Mouse (Mus musculus) neural tube, embryonic 11.5 days (tissue): ENCODE measurements around the gene Slc30a5. TPM values are rescaled to one million over a fixed set of nuclear protein-coding genes. Genes with fewer than 3 reads are reported as not detected.

Experiments
- ATAC-seq: fragments of 200-750 bp; cut with Nextera tagmentation; 2 replicates; pipeline ENCODE4 v1.8.0; 2017; ENCODE audit warnings: moderate number of reproducible peaks, mild to moderate bottlenecking, moderate TSS enrichment, moderate library complexity; ENCODE audit not compliant: insufficient read depth, low FRiP score, low TSS enrichment
- DNase-seq: peaks from one replicate; pipeline ENCODE4 v3.0.0-alpha.2; 2015; ENCODE audit warnings: low spot score
- H3K27ac ChIP-seq: fragments of 300-500 bp; sonication (generic); 2 replicates; pipeline ENCODE4 v1.5.1; 2014; ENCODE audit warnings: low read depth, mild to moderate bottlenecking, low read length
- H3K27me3 ChIP-seq: fragments of 300-500 bp; sonication (generic); 2 replicates; pipeline ENCODE4 v1.6.1; 2014; ENCODE audit warnings: mild to moderate bottlenecking, low read length, mixed read lengths; ENCODE audit not compliant: control insufficient read depth, insufficient read depth
- H3K36me3 ChIP-seq: fragments of 300-500 bp; sonication (generic); 2 replicates; pipeline ENCODE4 v1.6.1; 2014; ENCODE audit warnings: mild to moderate bottlenecking, low read length, moderate library complexity, mixed read lengths; ENCODE audit not compliant: control insufficient read depth, insufficient read depth
- H3K4me1 ChIP-seq: fragments of 300-500 bp; sonication (generic); 2 replicates; pipeline ENCODE4 v1.6.1; 2014; ENCODE audit warnings: low read length, mixed read lengths; ENCODE audit not compliant: control insufficient read depth, insufficient read depth
- H3K4me2 ChIP-seq: fragments of 300-500 bp; sonication (generic); 2 replicates; pipeline ENCODE4 v1.6.1; 2014; ENCODE audit warnings: low read depth, mild to moderate bottlenecking, moderate library complexity
- H3K4me3 ChIP-seq: fragments of 300-500 bp; sonication (generic); 2 replicates; pipeline ENCODE4 v1.5.1; 2014; ENCODE audit warnings: low read depth, low read length
- H3K9ac ChIP-seq: fragments of 300-500 bp; sonication (generic); 2 replicates; pipeline ENCODE4 v1.6.1; 2014; ENCODE audit warnings: mild to moderate bottlenecking, low read length
- H3K9me3 ChIP-seq: fragments of 300-500 bp; sonication (generic); 2 replicates; pipeline ENCODE4 v1.6.1; 2016; ENCODE audit warnings: low read length; ENCODE audit not compliant: control insufficient read depth
- WGBS: fragments of 180-500 bp; shearing (Covaris S2); extraction: QIAGEN DNeasy Blood & Tissue Kit; methylation state at CpG from one replicate; pipeline ENCODE4 v1.1.7; 2014; 5-methylcytosine and 5-hydroxymethylcytosine counted together
- polyA plus RNA-seq: library from polyadenylated mRNA; unstranded; fragments of >200 nt; fragmentation: Nextera tagmentation; extraction: Ambion mirVana; gene quantifications from 2 replicates; pipeline ENCODE4 v1.2.1, GENCODE M21; 2014

Slc30a5 gene
- polyA plus RNA-seq, 1 experiment from 2014 or later, result 48.2 TPM

GRCm38 (mm10) chr13:100846891-100847579, 13.8 kb upstream of the Slc30a5 start:
- 59% methylated on average over 21 of the region's 21 CpGs for WGBS
- no peak for ATAC-seq
- no peaks in the 10 kb centered on the region for H3K4me1 ChIP-seq
- H3K4me3 ChIP-seq, result no peak overlapping the region
- H3K9me3 ChIP-seq, result no peaks in the 10 kb centered on the region
- DNase-seq, result peak; percentile 18
- H3K27me3 ChIP-seq, result no peaks in the 10 kb centered on the region
- no peaks in the 10 kb centered on the region for H3K36me3 ChIP-seq
- H3K4me2 ChIP-seq, result no peak overlapping the region
- H3K9ac ChIP-seq, result no peak overlapping the region
- H3K27ac ChIP-seq, result no peak overlapping the region

GRCm38 (mm10) chr13:100846254-100846653, 13.0 kb upstream of the Slc30a5 start:
- no peak for ATAC-seq
- Histone ChIP-seq H3K36me3 (no peaks in the 10 kb centered on the region), H3K4me1 (no peaks in the 10 kb centered on the region), H3K4me2 (no peak overlapping the region), H3K27ac (no peak overlapping the region), H3K27me3 (no peaks in the 10 kb centered on the region), H3K9ac (no peak overlapping the region), H3K9me3 (no peaks in the 10 kb centered on the region), H3K4me3 (no peak overlapping the region)
- DNase-seq, result no peak
- WGBS, result 85% methylated on average over 8 of the region's 8 CpGs

DNA sequence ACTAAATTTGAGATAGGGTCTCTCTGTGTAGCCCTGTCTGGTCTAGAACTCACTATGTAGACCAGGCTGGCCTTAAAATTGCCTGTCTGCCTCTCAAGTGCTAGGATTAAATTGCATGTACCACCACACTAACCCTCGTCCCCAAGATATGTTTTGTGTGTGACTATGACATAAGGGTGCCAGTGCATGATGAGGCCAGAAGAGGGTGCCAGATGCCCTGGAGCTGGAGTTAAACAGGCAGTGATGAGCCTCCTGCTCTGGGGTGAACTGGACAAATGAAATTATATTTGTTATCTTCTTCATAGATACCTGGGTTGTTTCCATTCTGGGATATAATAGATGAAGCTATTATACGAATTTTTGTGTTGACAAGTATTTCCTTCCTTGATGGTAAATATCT, 10.7 kb upstream of the Slc30a5 start:
- Histone ChIP-seq H3K9me3 (no peaks in the 10 kb centered on the region), H3K9ac (no peak overlapping the region), H3K36me3 (no peaks in the 10 kb centered on the region), H3K4me1 (no peaks in the 10 kb centered on the region), H3K4me3 (no peak overlapping the region), H3K4me2 (no peak overlapping the region), H3K27me3 (no peaks in the 10 kb centered on the region), H3K27ac (no peak overlapping the region)
- ATAC-seq (no peak), DNase-seq (peak; percentile 14)
- 84% methylated on average over 2 of the region's 2 CpGs for WGBS

DNA sequence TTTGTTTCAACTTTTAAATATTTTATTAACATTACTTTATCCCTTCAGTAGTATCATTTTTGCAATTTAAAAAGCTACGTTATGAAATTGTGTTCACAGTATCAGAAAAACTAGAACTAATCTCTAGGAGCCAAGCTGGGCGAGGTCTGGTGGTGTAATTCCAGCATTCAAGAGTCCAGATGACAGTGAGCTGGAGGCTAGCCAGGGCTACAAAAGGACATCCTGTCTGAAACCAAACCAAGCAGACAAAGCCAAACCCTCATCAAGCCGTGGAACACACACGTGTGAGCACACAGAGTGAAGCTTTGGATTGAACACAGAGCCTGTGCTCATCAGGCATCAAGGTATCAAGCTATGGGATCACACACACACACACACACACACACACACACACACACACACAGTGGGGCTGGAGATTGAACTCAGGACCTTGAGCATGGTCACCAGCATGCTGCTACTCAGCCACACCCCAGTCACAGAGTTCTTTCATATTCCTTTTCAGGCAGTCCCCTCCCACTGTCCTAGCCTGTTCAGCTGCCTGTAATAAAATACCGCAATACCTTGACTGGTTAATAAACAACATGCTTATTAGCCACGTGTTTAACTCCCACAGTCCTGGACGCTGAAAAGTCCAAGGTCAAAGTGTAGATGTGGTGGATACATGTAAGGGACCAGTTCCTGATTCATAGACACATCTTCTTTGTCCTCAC, 9.9 kb upstream of the Slc30a5 start:
- H3K4me2 ChIP-seq, result no peak overlapping the region
- H3K27me3 ChIP-seq, result no peaks in the 10 kb centered on the region
- no peaks in the 10 kb centered on the region for H3K36me3 ChIP-seq
- WGBS, result 79% methylated on average over 7 of the region's 7 CpGs
- no peak overlapping the region for H3K9ac ChIP-seq
- H3K27ac ChIP-seq, result no peak overlapping the region
- H3K4me3 ChIP-seq, result no peak overlapping the region
- no peaks in the 10 kb centered on the region for H3K9me3 ChIP-seq
- DNase-seq (no peak), ATAC-seq (no peak)
- no peaks in the 10 kb centered on the region for H3K4me1 ChIP-seq

DNA sequence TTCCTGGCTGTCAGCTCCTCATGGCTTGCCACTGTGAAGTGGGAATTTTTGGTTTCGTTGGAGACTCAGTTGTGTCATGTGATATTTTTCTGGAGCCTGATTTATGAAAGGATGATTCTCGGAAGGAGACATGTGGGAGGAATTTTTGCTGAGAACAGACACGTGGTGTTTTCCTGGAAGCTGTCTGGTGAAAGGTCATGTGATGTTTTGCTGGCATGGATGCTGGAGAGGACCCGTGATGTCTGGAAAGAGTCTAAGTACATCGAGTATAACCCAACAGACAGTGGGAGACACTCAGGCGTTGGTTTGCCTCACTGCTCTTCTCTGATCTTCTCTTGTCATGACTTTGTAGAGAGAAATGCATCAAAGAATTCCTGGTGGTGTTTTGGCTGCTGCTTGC, 8.5 kb upstream of the Slc30a5 start:
- Histone ChIP-seq H3K27me3 (no peaks in the 10 kb centered on the region), H3K9me3 (no peaks in the 10 kb centered on the region), H3K9ac (no peak overlapping the region), H3K27ac (no peak overlapping the region), H3K36me3 (no peaks in the 10 kb centered on the region), H3K4me3 (no peak overlapping the region), H3K4me2 (no peak overlapping the region), H3K4me1 (no peaks in the 10 kb centered on the region)
- 77% methylated on average over 6 of the region's 6 CpGs for WGBS
- no peak for ATAC-seq
- DNase-seq, result no peak

DNA sequence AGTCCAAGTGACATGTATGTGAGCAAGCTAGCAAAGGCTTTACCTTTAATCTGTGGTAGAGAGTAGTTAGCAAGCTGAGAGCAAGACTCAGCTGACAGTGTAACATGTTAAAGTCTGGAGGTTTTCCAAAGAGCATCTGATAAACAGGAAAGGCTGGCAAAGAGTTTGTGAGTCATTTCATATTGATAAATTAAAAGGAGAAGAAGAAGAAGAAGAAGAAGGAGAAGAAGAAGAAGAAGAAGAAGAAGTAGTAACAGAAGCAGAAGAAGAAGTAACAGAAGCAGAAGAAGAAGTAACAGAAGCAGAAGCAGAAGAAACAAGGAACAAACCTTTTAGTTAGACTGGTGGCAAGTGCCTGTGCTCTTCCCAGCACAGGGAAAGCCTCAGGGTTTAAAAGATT, 1.6 kb upstream of the Slc30a5 start:
- no peak overlapping the region for H3K4me2 ChIP-seq
- ATAC-seq (no peak), DNase-seq (no peak)
- H3K27me3 ChIP-seq, result no peaks in the 10 kb centered on the region
- H3K9ac ChIP-seq, result no peak overlapping the region
- H3K27ac ChIP-seq, result no peak overlapping the region
- H3K9me3 ChIP-seq, result no peaks in the 10 kb centered on the region
- H3K4me3 ChIP-seq, result no peak overlapping the region
- H3K4me1 ChIP-seq, result peaks cover 5% of the 10 kb centered on the region; the same call in 1 of the 2 replicates
- H3K36me3 ChIP-seq, result no peaks in the 10 kb centered on the region

DNA sequence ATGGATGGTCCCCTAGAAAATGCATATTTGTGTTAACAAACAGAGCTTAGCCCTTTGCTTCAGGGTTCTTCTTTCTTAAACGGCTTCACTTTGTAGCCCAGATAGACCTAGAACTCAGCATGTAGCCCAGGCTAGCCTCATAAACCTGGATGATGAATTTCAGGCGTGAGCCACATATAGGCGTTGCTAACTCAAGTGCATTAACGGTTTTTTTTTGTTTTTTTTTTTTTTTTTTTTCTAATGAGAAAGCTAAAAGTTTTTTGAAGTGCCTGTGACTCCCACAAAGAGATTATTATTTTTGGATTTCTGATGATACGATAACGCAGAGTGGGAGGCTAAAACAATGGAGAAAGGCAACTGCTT, 394 bp upstream of the Slc30a5 start:
- Histone ChIP-seq H3K4me2 (0 out of 2 replicates have a peak overlapping the region, but pooled peaks have one; percentile 4), H3K9ac (no peak overlapping the region), H3K27ac (no peak overlapping the region), H3K27me3 (no peaks in the 10 kb centered on the region), H3K36me3 (no peaks in the 10 kb centered on the region), H3K4me3 (peak overlapping the region; percentile 94; the same call in 1 of the 2 replicates), H3K4me1 (peaks cover 5% of the 10 kb centered on the region; the same call in 1 of the 2 replicates), H3K9me3 (no peaks in the 10 kb centered on the region)
- DNase-seq (no peak), ATAC-seq (no peak)
- WGBS, result 58% methylated on average over 6 of the region's 6 CpGs

- Histone ChIP-seq H3K4me3 (peak overlapping the region; percentile 94), H3K9me3 (no peaks in the 10 kb centered on the region), H3K27me3 (no peaks in the 10 kb centered on the region), H3K36me3 (no peaks in the 10 kb centered on the region), H3K4me1 (peaks cover 5% of the 10 kb centered on the region; the same call in 1 of the 2 replicates), H3K27ac (no peak overlapping the region), H3K4me2 (peak overlapping the region; percentile 74), H3K9ac (peak overlapping the region; percentile 95)
- ATAC-seq (no peak), DNase-seq (no peak)
- WGBS, result 8% methylated on average over 8 of the region's 8 CpGs
These were observed 1.0 kb downstream of the Slc30a5 start for GRCm38 (mm10) chr13:100832188-100832587.

- no peak overlapping the region for H3K4me2 ChIP-seq
- peaks cover 2% of the 10 kb centered on the region; the same call in 1 of the 2 replicates for H3K36me3 ChIP-seq
- no peak overlapping the region for H3K9ac ChIP-seq
- DNase-seq (no peak), ATAC-seq (no peak)
- no peak overlapping the region for H3K27ac ChIP-seq
- WGBS, result 92% methylated on average over 6 of the region's 6 CpGs
- no peaks in the 10 kb centered on the region for H3K9me3 ChIP-seq
- no peaks in the 10 kb centered on the region for H3K27me3 ChIP-seq
- no peak overlapping the region for H3K4me3 ChIP-seq
- H3K4me1 ChIP-seq, result peaks cover 5% of the 10 kb centered on the region; the same call in 1 of the 2 replicates
These were observed 2.1 kb downstream of the Slc30a5 start for GRCm38 (mm10) chr13:100831123-100831522.
